Mouse (Mus musculus): ENCODE results near the gene Mbtps1.

Mbtps1 gene

GRCm38 (mm10) chr8:119501598-119501997 is 56.9 kb downstream of the Mbtps1 start, which contains the start of gene Slc38a8:
Slc38a8 (minus strand) TSS chr8:119501698.
- DNase-seq, result no peak

GRCm38 (mm10) chr8:119499836-119500235 is 58.7 kb downstream of the Mbtps1 start:
- no peak for DNase-seq

GRCm38 (mm10) chr8:119496848-119497247 is 61.7 kb downstream of the Mbtps1 start:
- peak; percentile 12 for DNase-seq

- no peak for DNase-seq
These were observed 71.4 kb downstream of the Mbtps1 start for GRCm38 (mm10) chr8:119487093-119487492.

GRCm38 (mm10) chr8:119484145-119484896 is 74.2 kb downstream of the Mbtps1 start:
- no peak for DNase-seq

GRCm38 (mm10) chr8:119478684-119479083 is 79.9 kb downstream of the Mbtps1 start:
- DNase-seq, result no peak

- DNase-seq, result no peak
These were observed 90.4 kb downstream of the Mbtps1 start for GRCm38 (mm10) chr8:119468091-119468490.

GRCm38 (mm10) chr8:119466794-119467193 is 91.7 kb downstream of the Mbtps1 start:
- no peak for DNase-seq

GRCm38 (mm10) chr8:119466105-119466504 is 92.4 kb downstream of the Mbtps1 start:
- no peak for DNase-seq

- no peak for DNase-seq
These were observed 94.8 kb downstream of the Mbtps1 start for GRCm38 (mm10) chr8:119463709-119464108.

- DNase-seq, result no peak
These were observed 97.2 kb downstream of the Mbtps1 start for GRCm38 (mm10) chr8:119461356-119461755.

GRCm38 (mm10) chr8:119459724-119460123 is 98.8 kb downstream of the Mbtps1 start:
- DNase-seq, result no peak

All from thymus, adult 18-20 months (tissue).